Comparison of ENCODE assay signal across 9 mouse cellular contexts in the genomic region with DNA sequence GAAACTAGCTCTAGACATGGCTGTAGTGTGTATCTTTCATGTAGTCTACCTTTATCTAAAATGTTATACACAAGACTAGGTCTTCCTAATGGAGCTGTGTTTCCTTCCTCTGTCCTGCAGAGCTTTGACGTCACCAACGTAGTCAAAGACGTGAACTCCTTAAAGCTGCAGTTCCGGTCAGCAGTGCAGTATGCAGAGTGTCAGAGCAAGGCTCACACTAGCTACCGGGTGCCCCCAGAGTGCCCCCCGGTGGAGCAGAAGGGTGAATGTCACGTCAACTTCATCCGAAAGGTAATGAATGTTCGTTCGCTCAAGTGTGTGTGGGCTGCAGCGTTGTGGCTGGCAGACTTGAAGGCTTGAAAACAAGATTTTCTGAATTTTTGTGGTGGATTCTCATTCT. TPM values are rescaled to one million over a fixed set of nuclear protein-coding genes. Genes with fewer than 3 reads are reported as not detected.
DNase-seq lines count a peak whose midpoint lies in the region; ATAC-seq and TF ChIP-seq lines count a peak whose summit lies in the region.
"Had no signal": no experiment of that assay in that cellular context is flagged by ENCODE, and none has a peak within 500 bp of the region (broad histone marks: within the 10 kb centered on the region; RNA-seq: fewer than 3 reads in every experiment).

No protein-coding gene starts in this region.

- no peaks in the 10 kb centered on the region for H3K27me3 ChIP-seq in heart, embryonic 16.5 days (ENCODE audit: control insufficient read depth, insufficient read depth, low read length)
- no peaks in the 10 kb centered on the region for H3K27me3 ChIP-seq in midbrain, embryonic 14.5 days (ENCODE audit: control insufficient read depth, insufficient read depth, low read length)
- no peaks in the 10 kb centered on the region for H3K27me3 ChIP-seq in midbrain, embryonic 10.5 days (ENCODE audit: low read depth, poor library complexity, severe bottlenecking)
- no peaks in the 10 kb centered on the region for H3K27me3 ChIP-seq in stomach, postnatal 0 days (ENCODE audit: control insufficient read depth, insufficient read depth, low read length)
- H3K27me3 ChIP-seq: limb, embryonic 13.5 days had no signal

- DNase-seq in heart, postnatal 25 days (ENCODE audit: low spot score), result no peak
- DNase-seq in midbrain, embryonic 14.5 days, result peak; percentile 35
- no peak for DNase-seq in midbrain, embryonic 10.5 days (ENCODE audit: low spot score)
- DNase-seq in brain, embryonic 14.5 days (ENCODE audit: low read depth), result peak; percentile 9
- no peak for DNase-seq in stomach, postnatal 0 days (ENCODE audit: low spot score)
- no peak for DNase-seq in natural killer cell, adult 2 months (ENCODE audit: low spot score in 2 of 2)
- DNase-seq in cerebellum, postnatal 36 days, result no peak

- no peak overlapping the region for H3K4me3 ChIP-seq in heart, embryonic 16.5 days (ENCODE audit: low read length)
- H3K4me3 ChIP-seq in midbrain, embryonic 14.5 days (replicated peaks; ENCODE audit: low read depth, low read length), result no peak overlapping the region
- no peak overlapping the region for H3K4me3 ChIP-seq in midbrain, embryonic 10.5 days
- H3K4me3 ChIP-seq in stomach, postnatal 0 days (ENCODE audit: low read depth, low read length), result no peak overlapping the region
- H3K4me3 ChIP-seq: limb, embryonic 13.5 days had no signal

- H3K27ac ChIP-seq in heart, embryonic 16.5 days (ENCODE audit: low read length), result no peak overlapping the region
- H3K27ac ChIP-seq in midbrain, embryonic 14.5 days (replicated peaks; ENCODE audit: low read depth, low read length), result no peak overlapping the region
- H3K27ac ChIP-seq in midbrain, embryonic 10.5 days (replicated peaks), result no peak overlapping the region
- no peak overlapping the region for H3K27ac ChIP-seq in stomach, postnatal 0 days (replicated peaks)
- H3K27ac ChIP-seq: limb, embryonic 13.5 days had no signal

- 31% methylated on average over 11 of the region's 11 CpGs for WGBS in heart, embryonic 16.5 days
- WGBS in midbrain, embryonic 14.5 days, result 51% methylated on average over 11 of the region's 11 CpGs
- WGBS in midbrain, embryonic 10.5 days, result 54% methylated on average over 11 of the region's 11 CpGs
- 47% methylated on average over 11 of the region's 11 CpGs for WGBS in stomach, postnatal 0 days

- no peak for TF ChIP-seq EP300 in stomach, postnatal 0 days (optimal IDR thresholded peaks at IDR 0.05)

- H3K4me2 ChIP-seq in heart, embryonic 16.5 days (ENCODE audit: low read depth, low read length), result no peak overlapping the region
- H3K4me2 ChIP-seq in midbrain, embryonic 14.5 days (ENCODE audit: low read length), result no peak overlapping the region
- H3K4me2 ChIP-seq in stomach, postnatal 0 days (replicated peaks; ENCODE audit: low read depth), result no peak overlapping the region
- H3K4me2 ChIP-seq: limb, embryonic 13.5 days had no signal

- 0 out of 2 replicates have a peak, but pooled peaks have one; percentile 21 for TF ChIP-seq CTCF in brain, embryonic 14.5 days (IDR thresholded peaks at IDR 0.05; ENCODE audit: borderline replicate concordance, extremely low read depth, insufficient read depth, insufficient read length)
- TF ChIP-seq CTCF in stomach, postnatal 0 days (IDR thresholded peaks at IDR 0.05; ENCODE audit: low read depth), result peak; percentile 48

- H3K9me3 ChIP-seq in heart, embryonic 16.5 days (replicated peaks; ENCODE audit: control insufficient read depth, low read length), result no peaks in the 10 kb centered on the region
- H3K9me3 ChIP-seq in midbrain, embryonic 14.5 days (ENCODE audit: control insufficient read depth, low read length), result no peaks in the 10 kb centered on the region
- no peaks in the 10 kb centered on the region for H3K9me3 ChIP-seq in midbrain, embryonic 10.5 days (replicated peaks)
- no peaks in the 10 kb centered on the region for H3K9me3 ChIP-seq in stomach, postnatal 0 days (ENCODE audit: control insufficient read depth, low read length)
- H3K9me3 ChIP-seq: limb, embryonic 13.5 days had no signal

- H3K36me3 ChIP-seq in heart, embryonic 16.5 days (ENCODE audit: control insufficient read depth, insufficient read depth), result no peaks in the 10 kb centered on the region
- H3K36me3 ChIP-seq in midbrain, embryonic 14.5 days (ENCODE audit: control insufficient read depth, insufficient read depth, low read length), result no peaks in the 10 kb centered on the region
- H3K36me3 ChIP-seq in midbrain, embryonic 10.5 days, result no peaks in the 10 kb centered on the region
- H3K36me3 ChIP-seq in stomach, postnatal 0 days (ENCODE audit: control insufficient read depth, insufficient read depth, low read length), result no peaks in the 10 kb centered on the region
- H3K36me3 ChIP-seq: limb, embryonic 13.5 days had no signal

- intact Hi-C loops in heart, postnatal 25 days (cut with DNase I), result no loop called here

- no peak overlapping the region for H3K9ac ChIP-seq in heart, embryonic 16.5 days (ENCODE audit: low read length)
- H3K9ac ChIP-seq in midbrain, embryonic 14.5 days (replicated peaks; ENCODE audit: low read length), result no peak overlapping the region
- H3K9ac ChIP-seq in stomach, postnatal 0 days (ENCODE audit: low read length), result no peak overlapping the region
- H3K9ac ChIP-seq: limb, embryonic 13.5 days had no signal

- no peak for TF ChIP-seq POLR2A in brain, embryonic 14.5 days (IDR thresholded peaks at IDR 0.05; ENCODE audit: borderline replicate concordance, extremely low read depth, insufficient read depth, insufficient read length, poor library complexity, severe bottlenecking)

- peaks cover 26% of the 10 kb centered on the region for H3K4me1 ChIP-seq in heart, embryonic 16.5 days (ENCODE audit: control insufficient read depth, insufficient read depth, low read length)
- peaks cover 3% of the 10 kb centered on the region; the same call in 1 of the 2 replicates for H3K4me1 ChIP-seq in midbrain, embryonic 14.5 days (ENCODE audit: control insufficient read depth, insufficient read depth, low read length)
- H3K4me1 ChIP-seq in midbrain, embryonic 10.5 days, result peaks cover 6% of the 10 kb centered on the region
- H3K4me1 ChIP-seq in stomach, postnatal 0 days (replicated peaks; ENCODE audit: control insufficient read depth, insufficient read depth), result no peaks in the 10 kb centered on the region
- H3K4me1 ChIP-seq: limb, embryonic 13.5 days had no signal

- ATAC-seq in heart, embryonic 16.5 days (replicated peaks; ENCODE audit: extremely low read depth, insufficient read depth, low FRiP score), result peak; percentile 38; the same call in 1 of the 2 replicates
- ATAC-seq in midbrain, embryonic 14.5 days (ENCODE audit: low FRiP score, low TSS enrichment), result no peak
- ATAC-seq in stomach, postnatal 0 days (ENCODE audit: low FRiP score, low TSS enrichment), result no peak

RNA-seq across cellular contexts. Expression of gene Manba, which starts 26.3 kb away (rescaled TPM):
- polyA plus RNA-seq in heart, embryonic 16.5 days (2015; fragmentation: Nextera tagmentation; extraction: Ambion mirVana), result 37.0 and 38.3 TPM in 2 replicates
- 10 to 100 TPM; 18.4 to 18.8 TPM for total RNA-seq in heart, postnatal 25 days (2021)
- polyA plus RNA-seq in midbrain, embryonic 14.5 days (2014; fragmentation: Nextera tagmentation; extraction: Ambion mirVana), result 4.3 and 5.9 TPM in 2 replicates
- 3.9 and 4.2 TPM in 2 replicates for polyA plus RNA-seq in midbrain, embryonic 10.5 days (2016; fragmentation: Nextera tagmentation; extraction: Ambion mirVana)
- 2.0 and 3.1 TPM in 2 replicates for polyA plus RNA-seq in brain, embryonic 14.5 days (2012; rRNA removed)
- polyA plus RNA-seq in stomach, postnatal 0 days (2015; fragmentation: Nextera tagmentation; extraction: Ambion mirVana), result 11.8 and 12.8 TPM in 2 replicates

Comparison
In these comparisons a context has a peak if more than half of its experiments do, and no peak if none do; other contexts are left out.
1. DNase-seq: peak in midbrain, embryonic 14.5 days (single experiment) and brain, embryonic 14.5 days (single experiment); none in heart, postnatal 25 days (single experiment), midbrain, embryonic 10.5 days (single experiment), stomach, postnatal 0 days (single experiment), natural killer cell, adult 2 months (0 of 2) and cerebellum, postnatal 36 days (0 of 2).